Comparison of ENCODE assay signal across 20 mouse cellular contexts in the genomic region with DNA sequence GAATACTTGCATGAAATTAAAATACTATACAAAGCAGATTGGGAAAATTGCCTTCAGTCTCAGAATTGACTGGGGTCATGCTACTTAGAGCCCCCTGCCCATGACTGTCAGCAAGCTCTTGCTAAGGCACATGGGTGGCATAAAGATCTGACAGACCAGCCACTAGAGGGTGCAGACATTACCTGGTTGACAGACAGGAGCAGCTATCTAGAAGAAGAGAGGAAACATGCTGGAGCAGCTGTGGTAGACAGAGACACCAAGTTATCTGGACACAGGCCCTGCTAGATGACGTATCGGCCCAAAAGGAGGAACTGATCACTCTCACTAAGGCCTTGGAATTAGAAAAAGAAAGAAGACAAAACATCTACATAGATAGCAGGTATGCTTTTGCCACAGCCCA. TPM values are rescaled to one million over a fixed set of nuclear protein-coding genes. Genes with fewer than 3 reads are reported as not detected.
DNase-seq lines count a peak whose midpoint lies in the region; TF ChIP-seq lines count a peak whose summit lies in the region.
"Had no signal": no experiment of that assay in that cellular context is flagged by ENCODE, and none has a peak within 500 bp of the region (broad histone marks: within the 10 kb centered on the region; RNA-seq: fewer than 3 reads in every experiment).

No protein-coding gene starts in this region.

- TF ChIP-seq POLR2A in MEL (IDR thresholded peaks at IDR 0.05; ENCODE audit: control insufficient read depth in 1 of 2, insufficient read depth in 1 of 2, low read depth in 1 of 2, low read length in 2 of 2, poor library complexity in 1 of 2), result no peak

- peak; percentile 28 for TF ChIP-seq RAD21 in MEL (IDR thresholded peaks at IDR 0.05; ENCODE audit: low read depth, low read length)

- DNase-seq in embryo, embryonic 10 days (ENCODE audit: low spot score), result peak; percentile 7
- DNase-seq in embryo, embryonic 11 days, result no peak
- DNase-seq in kidney, adult 9 months, result peak; percentile 20
- no peak for DNase-seq in kidney, postnatal 10 days
- peak; percentile 39 for DNase-seq in MEL (ENCODE audit: low read depth, low spot score)
- DNase-seq in retina, embryonic 14.5 days (ENCODE audit: low spot score), result peak; percentile 11
- DNase-seq in thymus, postnatal 36 days, result no peak
- DNase-seq in thymus, postnatal 25 days, result no peak
- DNase-seq: adrenal gland, postnatal 14 days; cerebellum, postnatal 25 days; lung, postnatal 36 days; thymus, postnatal 4 days had no signal

- peak in 1 of 3 experiments; percentile 35; a peak in 2 of 6 replicates for TF ChIP-seq CTCF in MEL (IDR thresholded peaks at IDR 0.05 in 2 of 3, conservative IDR thresholded peaks at IDR 0.05 in 1 of 3; ENCODE audit: control insufficient read depth in 1 of 3, insufficient read depth in 1 of 3, low read depth in 2 of 3, low read length in 3 of 3, poor library complexity in 1 of 3, severe bottlenecking in 1 of 3)

- no peak for TF ChIP-seq EP300 in MEL (IDR thresholded peaks at IDR 0.05; ENCODE audit: low read depth in 1 of 2, low read length in 2 of 2)

- H3K27ac ChIP-seq in MEL (ENCODE audit: control insufficient read depth, low read depth, low read length), result no peak overlapping the region
- H3K27ac ChIP-seq: hindbrain, embryonic 14.5 days; liver, embryonic 15.5 days; midbrain, embryonic 12.5 days; stomach, embryonic 15.5 days had no signal

- H3K4me3 ChIP-seq in MEL (ENCODE audit: control insufficient read depth in 1 of 2, insufficient read depth in 1 of 2, low read depth in 2 of 2, low read length in 2 of 2), result no peak overlapping the region
- H3K4me3 ChIP-seq: liver, embryonic 15.5 days; midbrain, embryonic 12.5 days; stomach, embryonic 15.5 days had no signal

- H3K79me2 ChIP-seq in MEL (ENCODE audit: control insufficient read depth, insufficient read depth, low read length, poor library complexity), result no peaks in the 10 kb centered on the region

- no peaks in the 10 kb centered on the region for H3K4me1 ChIP-seq in MEL (ENCODE audit: control insufficient read depth in 1 of 2, insufficient read depth in 2 of 2, low read length in 2 of 2)
- H3K4me1 ChIP-seq: liver, embryonic 15.5 days; midbrain, embryonic 12.5 days; stomach, embryonic 15.5 days had no signal

- H3K27me3 ChIP-seq in MEL (ENCODE audit: control insufficient read depth in 1 of 2, insufficient read depth in 2 of 2, low read length in 2 of 2), result no peaks in the 10 kb centered on the region
- H3K27me3 ChIP-seq: liver, embryonic 15.5 days; midbrain, embryonic 12.5 days; stomach, embryonic 15.5 days had no signal

- H3K9ac ChIP-seq in MEL (ENCODE audit: control insufficient read depth, low read depth, low read length, poor library complexity, severe bottlenecking), result no peak overlapping the region
- H3K9ac ChIP-seq: hindbrain, embryonic 14.5 days; liver, embryonic 15.5 days; midbrain, embryonic 12.5 days; stomach, embryonic 15.5 days had no signal

- no peaks in the 10 kb centered on the region for H3K36me3 ChIP-seq in MEL (ENCODE audit: control insufficient read depth in 1 of 2, insufficient read depth in 2 of 2, low read length in 2 of 2)
- H3K36me3 ChIP-seq: liver, embryonic 15.5 days; midbrain, embryonic 12.5 days; stomach, embryonic 15.5 days had no signal

- H3K9me3 ChIP-seq in MEL (replicated peaks; ENCODE audit: insufficient read depth, low read length), result no peaks in the 10 kb centered on the region
- H3K9me3 ChIP-seq: liver, embryonic 15.5 days had no signal

TF ChIP-seq in MEL, 35 proteins besides CTCF, POLR2A, EP300 and RAD21:
- TF ChIP-seq CHD2 (IDR thresholded peaks at IDR 0.05; ENCODE audit: low read length), result no peak
- no peak for TF ChIP-seq ZC3H11A (IDR thresholded peaks at IDR 0.05; ENCODE audit: low read depth, low read length)
- TF ChIP-seq SMC3 (IDR thresholded peaks at IDR 0.05; ENCODE audit: low read depth, low read length), result peak; percentile 27

RNA-seq across cellular contexts. Expression of a gene that starts 1.2 kb away (rescaled TPM):
- total RNA-seq in MEL (2012; rRNA removed), result not detected in 2 replicates
- polyA plus RNA-seq in MEL (2012; ENCODE audit: insufficient read depth in 1 of 2, insufficient read length in 2 of 2, low read depth in 1 of 2, low replicate concordance in 2 of 2, missing spikeins in 1 of 2), result not detected
- total RNA-seq: adrenal gland, postnatal 14 days had no signal
- polyA plus RNA-seq: C2C12; heart, embryonic 11.5 days; liver, embryonic 15.5 days; neural tube, embryonic 11.5 days; small intestine, adult 2 months; stomach, embryonic 15.5 days had no signal

RNA-seq across cellular contexts. Expression of a gene that starts 40.3 kb away (rescaled TPM):
- 7.0 and 8.1 TPM in 2 replicates for total RNA-seq in MEL (2012; rRNA removed)
- 1 to 10 TPM in 1 of 2 experiments, not detected in 1; 4.7 TPM for polyA plus RNA-seq in MEL (2012; ENCODE audit: insufficient read depth in 1 of 2, insufficient read length in 2 of 2, low read depth in 1 of 2, low replicate concordance in 2 of 2, missing spikeins in 1 of 2)

RNA-seq across cellular contexts. Expression of a gene that starts 55.7 kb away (rescaled TPM):
- total RNA-seq in MEL (2012; rRNA removed), result 1.4 and 1.5 TPM in 2 replicates
- polyA plus RNA-seq in MEL (2012; ENCODE audit: insufficient read depth in 1 of 2, insufficient read length in 2 of 2, low read depth in 1 of 2, low replicate concordance in 2 of 2, missing spikeins in 1 of 2), result 1 to 10 TPM in 1 of 2 experiments, not detected in 1; 2.7 TPM

Comparison
In these comparisons a context has a peak if more than half of its experiments do, and no peak if none do; other contexts are left out.
1. DNase-seq: peak in embryo, embryonic 10 days (single experiment), kidney, adult 9 months (single experiment), MEL (single experiment) and retina, embryonic 14.5 days (single experiment); none in embryo, embryonic 11 days (single experiment), kidney, postnatal 10 days (single experiment), thymus, postnatal 36 days (0 of 2) and thymus, postnatal 25 days (single experiment).